Mouse (Mus musculus) stomach, postnatal 0 days (tissue): ENCODE data around the gene Ccr7.

Experiments used
- CTCF ChIP-seq: IDR thresholded peaks from 2 replicates; pipeline ENCODE4 v1.5.1; 2016; ENCODE audit warnings: antibody characterized with exemption, low read depth, mild to moderate bottlenecking, moderate library complexity
- EP300 ChIP-seq: optimal IDR thresholded peaks from 2 replicates; pipeline ENCODE3; 2016; ENCODE audit warnings: antibody characterized with exemption

- TF ChIP-seq CTCF, result no peak
- TF ChIP-seq EP300, result no peak
Measured at GRCm38 (mm10) chr11:99147041-99147919, 7.6 kb downstream of the Ccr7 start.
